In the genomic region with DNA sequence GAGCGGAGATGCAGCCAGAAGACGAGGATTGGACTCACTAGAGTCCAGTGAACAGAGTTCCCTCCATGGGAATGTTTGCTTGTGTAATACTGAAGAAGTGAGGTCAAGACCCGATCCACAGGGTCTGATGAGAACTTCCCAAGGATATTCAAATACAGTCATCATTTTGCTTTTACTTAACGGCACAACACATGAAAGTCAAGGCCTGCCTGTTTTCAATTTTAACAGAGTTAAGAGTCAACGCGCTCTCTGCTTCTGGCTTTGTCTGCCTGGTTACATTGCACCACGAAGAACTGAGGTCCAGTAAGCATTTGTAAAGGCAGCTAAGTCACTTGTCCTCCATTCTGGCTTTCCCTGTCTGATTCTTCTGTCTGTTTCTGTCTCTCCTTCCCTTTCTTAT, we compare ENCODE assay signal across 22 mouse cellular contexts.
DNase-seq lines count a peak whose midpoint lies in the region; ATAC-seq lines count a peak whose summit lies in the region.
"Had no signal": no experiment of that assay in that cellular context is flagged by ENCODE, and none has a peak within 500 bp of the region (broad histone marks: within the 10 kb centered on the region; RNA-seq: fewer than 3 reads in every experiment).

No protein-coding gene starts in this region.

- WGBS in embryonic facial prominence, embryonic 11.5 days: 52% methylated on average over 7 of the region's 7 CpGs
- 61% methylated on average over 7 of the region's 7 CpGs for WGBS in embryonic facial prominence, embryonic 10.5 days
- WGBS in hindbrain, embryonic 15.5 days: 76% methylated on average over 7 of the region's 7 CpGs
- 69% methylated on average over 7 of the region's 7 CpGs for WGBS in hindbrain, embryonic 11.5 days
- WGBS in limb, embryonic 13.5 days: 35% methylated on average over 7 of the region's 7 CpGs
- WGBS in neural tube, embryonic 15.5 days: 75% methylated on average over 7 of the region's 7 CpGs

- ATAC-seq in embryonic facial prominence, embryonic 11.5 days (replicated peaks; ENCODE audit: insufficient number of reproducible peaks, low FRiP score, low TSS enrichment, low read depth): no peak
- no peak for ATAC-seq in hindbrain, embryonic 15.5 days (ENCODE audit: low FRiP score, low read depth)
- no peak for ATAC-seq in hindbrain, embryonic 11.5 days (ENCODE audit: low FRiP score)
- no peak for ATAC-seq in limb, embryonic 13.5 days (ENCODE audit: low FRiP score, low read depth)
- no peak for ATAC-seq in neural tube, embryonic 15.5 days (ENCODE audit: low FRiP score)
- ATAC-seq: activated CD4-positive, CD25-positive, alpha-beta regulatory T cell, adult 4 months; forebrain, embryonic 14.5 days; intestine, embryonic 15.5 days; Patski had no signal

- H3K9ac ChIP-seq in embryonic facial prominence, embryonic 11.5 days (replicated peaks; ENCODE audit: low read length): no peak overlapping the region
- H3K9ac ChIP-seq in hindbrain, embryonic 15.5 days: no peak overlapping the region
- H3K9ac ChIP-seq in hindbrain, embryonic 11.5 days (ENCODE audit: low read depth, low read length): no peak overlapping the region
- H3K9ac ChIP-seq in limb, embryonic 13.5 days: 0 out of 2 replicates have a peak overlapping the region, but pooled peaks have one; percentile 13
- no peak overlapping the region for H3K9ac ChIP-seq in neural tube, embryonic 15.5 days (replicated peaks)
- H3K9ac ChIP-seq: embryonic facial prominence, embryonic 15.5 days; intestine, embryonic 15.5 days had no signal

- H3K36me3 ChIP-seq in embryonic facial prominence, embryonic 11.5 days (replicated peaks; ENCODE audit: control insufficient read depth, insufficient read depth, low read depth, low read length): no peaks in the 10 kb centered on the region
- H3K36me3 ChIP-seq in embryonic facial prominence, embryonic 10.5 days (replicated peaks): no peaks in the 10 kb centered on the region
- H3K36me3 ChIP-seq in hindbrain, embryonic 15.5 days: no peaks in the 10 kb centered on the region
- no peaks in the 10 kb centered on the region for H3K36me3 ChIP-seq in hindbrain, embryonic 11.5 days (ENCODE audit: control insufficient read depth, insufficient read depth, low read length)
- no peaks in the 10 kb centered on the region for H3K36me3 ChIP-seq in limb, embryonic 13.5 days
- no peaks in the 10 kb centered on the region for H3K36me3 ChIP-seq in neural tube, embryonic 15.5 days
- H3K36me3 ChIP-seq: embryonic facial prominence, embryonic 15.5 days; forebrain, embryonic 10.5 days; heart, embryonic 10.5 days; intestine, embryonic 15.5 days had no signal

- peak; percentile 62 for DNase-seq in embryonic facial prominence, embryonic 11.5 days (ENCODE audit: low spot score)
- no peak for DNase-seq in embryonic facial prominence, embryonic 10.5 days (ENCODE audit: low spot score)
- DNase-seq in hindbrain, embryonic 11.5 days (ENCODE audit: low spot score): no peak
- DNase-seq: cerebellum, adult 11-12 months; cerebellum, adult 9-10 months; cerebellum, postnatal 36 days; gastrocnemius, adult 2 months; gastrocnemius, postnatal 25 days; heart, postnatal 10 days; heart, postnatal 4 days had no signal

- no peaks in the 10 kb centered on the region for H3K9me3 ChIP-seq in embryonic facial prominence, embryonic 11.5 days (replicated peaks; ENCODE audit: control insufficient read depth, low read length)
- no peaks in the 10 kb centered on the region for H3K9me3 ChIP-seq in embryonic facial prominence, embryonic 10.5 days
- H3K9me3 ChIP-seq in hindbrain, embryonic 15.5 days: no peaks in the 10 kb centered on the region
- no peaks in the 10 kb centered on the region for H3K9me3 ChIP-seq in hindbrain, embryonic 11.5 days (ENCODE audit: control insufficient read depth, low read length)
- H3K9me3 ChIP-seq in limb, embryonic 13.5 days: no peaks in the 10 kb centered on the region
- no peaks in the 10 kb centered on the region for H3K9me3 ChIP-seq in neural tube, embryonic 15.5 days (replicated peaks)
- H3K9me3 ChIP-seq: embryonic facial prominence, embryonic 15.5 days; heart, embryonic 10.5 days; intestine, embryonic 15.5 days had no signal

- no peaks in the 10 kb centered on the region for H3K4me1 ChIP-seq in embryonic facial prominence, embryonic 11.5 days (ENCODE audit: control insufficient read depth, insufficient read depth, low read length)
- peaks cover 21% of the 10 kb centered on the region for H3K4me1 ChIP-seq in embryonic facial prominence, embryonic 10.5 days
- H3K4me1 ChIP-seq in hindbrain, embryonic 15.5 days (replicated peaks): peaks cover 11% of the 10 kb centered on the region
- no peaks in the 10 kb centered on the region for H3K4me1 ChIP-seq in hindbrain, embryonic 11.5 days (replicated peaks; ENCODE audit: control insufficient read depth, insufficient read depth, low read length)
- H3K4me1 ChIP-seq in limb, embryonic 13.5 days: peaks cover 14% of the 10 kb centered on the region; the same call in 1 of the 2 replicates
- 0 out of 2 replicates have a peak, but pooled peaks cover 3% of the 10 kb centered on the region for H3K4me1 ChIP-seq in neural tube, embryonic 15.5 days
- H3K4me1 ChIP-seq: heart, embryonic 10.5 days; intestine, embryonic 15.5 days had no signal

- H3K27ac ChIP-seq in embryonic facial prominence, embryonic 11.5 days (replicated peaks; ENCODE audit: low read depth, low read length): no peak overlapping the region
- H3K27ac ChIP-seq in embryonic facial prominence, embryonic 10.5 days (replicated peaks): no peak overlapping the region
- peak overlapping the region; percentile 42 for H3K27ac ChIP-seq in hindbrain, embryonic 15.5 days (replicated peaks)
- H3K27ac ChIP-seq in hindbrain, embryonic 11.5 days (ENCODE audit: low read depth, low read length): no peak overlapping the region
- no peak overlapping the region for H3K27ac ChIP-seq in limb, embryonic 13.5 days
- H3K27ac ChIP-seq in neural tube, embryonic 15.5 days (replicated peaks): peak overlapping the region; percentile 33
- H3K27ac ChIP-seq: embryonic facial prominence, embryonic 15.5 days; forebrain, embryonic 10.5 days; gastrocnemius, adult 2 months; heart, embryonic 10.5 days; intestine, embryonic 15.5 days had no signal

- H3K4me3 ChIP-seq in embryonic facial prominence, embryonic 11.5 days (ENCODE audit: low read depth, low read length): no peak overlapping the region
- no peak overlapping the region for H3K4me3 ChIP-seq in embryonic facial prominence, embryonic 10.5 days
- no peak overlapping the region for H3K4me3 ChIP-seq in hindbrain, embryonic 15.5 days
- H3K4me3 ChIP-seq in hindbrain, embryonic 11.5 days (ENCODE audit: low read depth, low read length): no peak overlapping the region
- H3K4me3 ChIP-seq in limb, embryonic 13.5 days: no peak overlapping the region
- H3K4me3 ChIP-seq in neural tube, embryonic 15.5 days (replicated peaks): no peak overlapping the region
- H3K4me3 ChIP-seq: embryonic facial prominence, embryonic 15.5 days; erythroblast, embryonic 14.5 days; forebrain, embryonic 10.5 days; gastrocnemius, adult 2 months; heart, embryonic 10.5 days; intestine, embryonic 15.5 days had no signal

- H3K4me2 ChIP-seq in embryonic facial prominence, embryonic 11.5 days (ENCODE audit: low read depth, low read length): no peak overlapping the region
- no peak overlapping the region for H3K4me2 ChIP-seq in hindbrain, embryonic 15.5 days
- H3K4me2 ChIP-seq in hindbrain, embryonic 11.5 days (replicated peaks; ENCODE audit: low read depth, low read length): no peak overlapping the region
- no peak overlapping the region for H3K4me2 ChIP-seq in limb, embryonic 13.5 days (replicated peaks)
- H3K4me2 ChIP-seq in neural tube, embryonic 15.5 days: no peak overlapping the region
- H3K4me2 ChIP-seq: embryonic facial prominence, embryonic 15.5 days; intestine, embryonic 15.5 days had no signal

- H3K27me3 ChIP-seq in embryonic facial prominence, embryonic 11.5 days (ENCODE audit: control insufficient read depth, insufficient read depth, low read length): no peaks in the 10 kb centered on the region
- no peaks in the 10 kb centered on the region for H3K27me3 ChIP-seq in embryonic facial prominence, embryonic 10.5 days (replicated peaks; ENCODE audit: low read depth, poor library complexity, severe bottlenecking)
- H3K27me3 ChIP-seq in hindbrain, embryonic 15.5 days: no peaks in the 10 kb centered on the region
- H3K27me3 ChIP-seq in hindbrain, embryonic 11.5 days (ENCODE audit: control insufficient read depth, insufficient read depth, low read length): no peaks in the 10 kb centered on the region
- no peaks in the 10 kb centered on the region for H3K27me3 ChIP-seq in limb, embryonic 13.5 days
- H3K27me3 ChIP-seq in neural tube, embryonic 15.5 days (replicated peaks): no peaks in the 10 kb centered on the region
- H3K27me3 ChIP-seq: CH12.LX; embryonic facial prominence, embryonic 15.5 days; intestine, embryonic 15.5 days had no signal

Comparison
In these comparisons a context has a peak if more than half of its experiments do, and no peak if none do; other contexts are left out.
1. H3K27ac ChIP-seq: peak in hindbrain, embryonic 15.5 days (single experiment) and neural tube, embryonic 15.5 days (single experiment); none in embryonic facial prominence, embryonic 11.5 days (single experiment), embryonic facial prominence, embryonic 10.5 days (single experiment), hindbrain, embryonic 11.5 days (single experiment) and limb, embryonic 13.5 days (single experiment).